Mouse (Mus musculus): ENCODE measurements at regions not wholly inside any gene's neighbourhood (a gene's known extent, or its start where the extent isn't known, plus 50 kb on each side); places are given as distances from the start of the nearest gene placed in this dataset.
"Not testable (repeated sequence)": the region's sequence is repeated elsewhere in the genome, so short reads cannot be mapped to it uniquely, and the experiment has no call there.

GRCm38 (mm10) chr16:9056430-9056829 lies 226.5 kb downstream of the 1810013L24Rik start:
- TF ChIP-seq CTCF (IDR thresholded peaks at IDR 0.05; ENCODE audit: insufficient read depth, low read depth, low read length) (no peak), POLR2A (IDR thresholded peaks at IDR 0.05; ENCODE audit: insufficient read depth, low read depth, low read length) (no peak)
- 91% methylated on average over 3 of the region's 3 CpGs for WGBS
- Histone ChIP-seq H3K4me3 (ENCODE audit: insufficient read depth, low read depth, low read length) (no peak overlapping the region), H3K27ac (ENCODE audit: insufficient read depth, low read depth, low read length) (no peak overlapping the region), H3K4me1 (ENCODE audit: control insufficient read depth, insufficient read depth, low read length) (no peaks in the 10 kb centered on the region)

GRCm38 (mm10) chr16:9071526-9071925 lies 241.6 kb downstream of the 1810013L24Rik start:
- WGBS: 86% methylated on average over 4 of the region's 4 CpGs
- H3K27ac ChIP-seq (ENCODE audit: insufficient read depth, low read depth, low read length): no peak overlapping the region
- no peak for TF ChIP-seq POLR2A (IDR thresholded peaks at IDR 0.05; ENCODE audit: insufficient read depth, low read depth, low read length)
- no peak for TF ChIP-seq CTCF (IDR thresholded peaks at IDR 0.05; ENCODE audit: insufficient read depth, low read depth, low read length)
- H3K4me3 ChIP-seq (ENCODE audit: insufficient read depth, low read depth, low read length): no peak overlapping the region
- no peaks in the 10 kb centered on the region for H3K4me1 ChIP-seq (ENCODE audit: control insufficient read depth, insufficient read depth, low read length)

- H3K4me3 ChIP-seq (ENCODE audit: insufficient read depth, low read depth, low read length); H3K4me1 ChIP-seq (ENCODE audit: control insufficient read depth, insufficient read depth, low read length); H3K27ac ChIP-seq (ENCODE audit: insufficient read depth, low read depth, low read length): not testable (repeated sequence)
- WGBS: 87% methylated on average over 5 of the region's 5 CpGs
Observed at GRCm38 (mm10) chr16:9071956-9072355, 242.1 kb downstream of the 1810013L24Rik start.

GRCm38 (mm10) chr16:9074295-9074694 lies 244.4 kb downstream of the 1810013L24Rik start:
- TF ChIP-seq CTCF (IDR thresholded peaks at IDR 0.05; ENCODE audit: insufficient read depth, low read depth, low read length) (no peak), POLR2A (IDR thresholded peaks at IDR 0.05; ENCODE audit: insufficient read depth, low read depth, low read length) (no peak)
- 94% methylated on average over 4 of the region's 4 CpGs for WGBS
- Histone ChIP-seq H3K27ac (ENCODE audit: insufficient read depth, low read depth, low read length) (no peak overlapping the region), H3K4me3 (ENCODE audit: insufficient read depth, low read depth, low read length) (no peak overlapping the region), H3K4me1 (ENCODE audit: control insufficient read depth, insufficient read depth, low read length) (no peaks in the 10 kb centered on the region)

- TF ChIP-seq CTCF (IDR thresholded peaks at IDR 0.05; ENCODE audit: insufficient read depth, low read depth, low read length): no peak
- no peak for TF ChIP-seq POLR2A (IDR thresholded peaks at IDR 0.05; ENCODE audit: insufficient read depth, low read depth, low read length)
- WGBS: 83% methylated on average over 2 of the region's 2 CpGs
- no peaks in the 10 kb centered on the region for H3K4me1 ChIP-seq (ENCODE audit: control insufficient read depth, insufficient read depth, low read length)
- H3K27ac ChIP-seq (ENCODE audit: insufficient read depth, low read depth, low read length): no peak overlapping the region
- no peak overlapping the region for H3K4me3 ChIP-seq (ENCODE audit: insufficient read depth, low read depth, low read length)
Observed at GRCm38 (mm10) chr16:9077451-9077850, 247.6 kb downstream of the 1810013L24Rik start.

- TF ChIP-seq CTCF (IDR thresholded peaks at IDR 0.05; ENCODE audit: insufficient read depth, low read depth, low read length): no peak
- no peak for TF ChIP-seq POLR2A (IDR thresholded peaks at IDR 0.05; ENCODE audit: insufficient read depth, low read depth, low read length)
- no peaks in the 10 kb centered on the region for H3K4me1 ChIP-seq (ENCODE audit: control insufficient read depth, insufficient read depth, low read length)
- 54% methylated on average over 4 of the region's 4 CpGs for WGBS
- H3K4me3 ChIP-seq (ENCODE audit: insufficient read depth, low read depth, low read length): no peak overlapping the region
- no peak overlapping the region for H3K27ac ChIP-seq (ENCODE audit: insufficient read depth, low read depth, low read length)
Observed at GRCm38 (mm10) chr16:9078405-9078942, 248.6 kb downstream of the 1810013L24Rik start.

GRCm38 (mm10) chr16:9083040-9083439 lies 253.1 kb downstream of the 1810013L24Rik start:
- Histone ChIP-seq H3K4me3 (ENCODE audit: insufficient read depth, low read depth, low read length) (no peak overlapping the region), H3K27ac (ENCODE audit: insufficient read depth, low read depth, low read length) (no peak overlapping the region), H3K4me1 (ENCODE audit: control insufficient read depth, insufficient read depth, low read length) (no peaks in the 10 kb centered on the region)
- TF ChIP-seq POLR2A (IDR thresholded peaks at IDR 0.05; ENCODE audit: insufficient read depth, low read depth, low read length) (no peak), CTCF (IDR thresholded peaks at IDR 0.05; ENCODE audit: insufficient read depth, low read depth, low read length) (no peak)
- 74% methylated on average over 3 of the region's 3 CpGs for WGBS

GRCm38 (mm10) chr16:9083740-9084139 lies 253.8 kb downstream of the 1810013L24Rik start:
- no peaks in the 10 kb centered on the region for H3K4me1 ChIP-seq (ENCODE audit: control insufficient read depth, insufficient read depth, low read length)
- H3K27ac ChIP-seq (ENCODE audit: insufficient read depth, low read depth, low read length): no peak overlapping the region
- 73% methylated on average over 2 of the region's 2 CpGs for WGBS
- no peak for TF ChIP-seq POLR2A (IDR thresholded peaks at IDR 0.05; ENCODE audit: insufficient read depth, low read depth, low read length)
- TF ChIP-seq CTCF (IDR thresholded peaks at IDR 0.05; ENCODE audit: insufficient read depth, low read depth, low read length): no peak
- H3K4me3 ChIP-seq (ENCODE audit: insufficient read depth, low read depth, low read length): no peak overlapping the region

GRCm38 (mm10) chr16:9084581-9084980 lies 254.7 kb downstream of the 1810013L24Rik start:
- no peaks in the 10 kb centered on the region for H3K4me1 ChIP-seq (ENCODE audit: control insufficient read depth, insufficient read depth, low read length)
- TF ChIP-seq CTCF (IDR thresholded peaks at IDR 0.05; ENCODE audit: insufficient read depth, low read depth, low read length): no peak
- TF ChIP-seq POLR2A (IDR thresholded peaks at IDR 0.05; ENCODE audit: insufficient read depth, low read depth, low read length): no peak
- no peak overlapping the region for H3K4me3 ChIP-seq (ENCODE audit: insufficient read depth, low read depth, low read length)
- no peak overlapping the region for H3K27ac ChIP-seq (ENCODE audit: insufficient read depth, low read depth, low read length)
- 91% methylated on average over 1 of the region's 1 CpGs for WGBS

- Histone ChIP-seq H3K4me3 (ENCODE audit: insufficient read depth, low read depth, low read length) (no peak overlapping the region), H3K27ac (ENCODE audit: insufficient read depth, low read depth, low read length) (no peak overlapping the region), H3K4me1 (ENCODE audit: control insufficient read depth, insufficient read depth, low read length) (no peaks in the 10 kb centered on the region)
- 88% methylated on average over 1 of the region's 1 CpGs for WGBS
- no peak for TF ChIP-seq POLR2A (IDR thresholded peaks at IDR 0.05; ENCODE audit: insufficient read depth, low read depth, low read length)
- no peak for TF ChIP-seq CTCF (IDR thresholded peaks at IDR 0.05; ENCODE audit: insufficient read depth, low read depth, low read length)
Observed at GRCm38 (mm10) chr16:9085133-9085532, 255.2 kb downstream of the 1810013L24Rik start.

Measured in olfactory bulb, adult 2 months (tissue).